Mouse (Mus musculus): Measurements from ENCODE around the gene Gm29049. TPM values are rescaled to one million over a fixed set of nuclear protein-coding genes. Genes with fewer than 3 reads are reported as not detected.
"Not testable (repeated sequence)": the region's sequence is repeated elsewhere in the genome, so short reads cannot be mapped to it uniquely, and the experiment has no call there.

The Gm29049 gene
- total RNA-seq (2021): not detected
- long read RNA-seq, experiment 1: 0 reads
- long read RNA-seq, experiment 2: 0 reads

DNA sequence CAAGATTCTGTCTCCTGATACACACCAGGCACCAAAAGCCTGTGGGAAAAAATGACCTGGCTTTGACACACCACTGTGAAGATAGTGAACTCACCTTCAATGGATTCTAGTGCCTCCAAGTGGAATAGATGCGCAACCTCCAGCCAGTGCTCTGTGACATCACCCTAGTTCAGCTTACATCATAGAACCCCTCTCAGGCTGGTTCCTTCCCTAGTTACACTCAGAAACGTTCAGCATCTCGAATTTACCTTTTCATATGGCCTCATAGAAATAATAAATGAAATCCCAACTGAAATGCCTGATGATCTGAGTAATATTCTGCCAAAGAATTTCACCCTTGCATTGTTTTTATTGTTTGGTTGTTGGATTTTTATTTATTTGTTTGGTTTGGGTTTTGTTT is at the start of gene Gm29049:
Gene Gm29049 (minus strand): TSS at position 101 of the 400 bp plus-strand sequence.
- intact Hi-C loops (cut with DNase I); DNase-seq (ENCODE audit: low spot score in 2 of 2): not testable (repeated sequence)

Other genes with a start within 250 kb of the Gm29049 start
- not detected for gene Gm20825, start 74.3 kb upstream of the Gm29049 start, total RNA-seq (2021)